In genomic region chr8:22397811-22398141, GRCm38 (mm10) we compare ENCODE assay signal across 8 mouse cellular contexts. TPM values are rescaled to one million over a fixed set of nuclear protein-coding genes. Genes with fewer than 3 reads are reported as not detected.
DNase-seq lines count a peak whose midpoint lies in the region; ATAC-seq and TF ChIP-seq lines count a peak whose summit lies in the region.

No protein-coding gene starts in this region.

- no peaks in the 10 kb centered on the region for H3K27me3 ChIP-seq in heart, embryonic 10.5 days (ENCODE audit: insufficient read depth, poor library complexity, severe bottlenecking)
- H3K27me3 ChIP-seq in CH12.LX (replicated peaks), result no peaks in the 10 kb centered on the region
- no peaks in the 10 kb centered on the region for H3K27me3 ChIP-seq in forebrain, embryonic 14.5 days (replicated peaks; ENCODE audit: control insufficient read depth, insufficient read depth, low read length)
- H3K27me3 ChIP-seq in liver, postnatal 0 days (ENCODE audit: insufficient read depth, low read length), result no peaks in the 10 kb centered on the region

- H3K36me3 ChIP-seq in heart, embryonic 10.5 days, result peaks cover 13% of the 10 kb centered on the region; the same call in 1 of the 2 replicates
- H3K36me3 ChIP-seq in CH12.LX (replicated peaks in 1 of 2; ENCODE audit: control insufficient read depth in 1 of 2, insufficient read depth in 1 of 2, low read length in 1 of 2), result peaks cover 0 to 19% of the 10 kb centered on the region in 2 experiments
- H3K36me3 ChIP-seq in forebrain, embryonic 14.5 days (ENCODE audit: control insufficient read depth, insufficient read depth, low read length), result no peaks in the 10 kb centered on the region
- peaks cover 10% of the 10 kb centered on the region; the same call in 1 of the 2 replicates for H3K36me3 ChIP-seq in liver, postnatal 0 days (replicated peaks; ENCODE audit: insufficient read depth, low read length)

- peak overlapping the region; percentile 83 for H3K4me3 ChIP-seq in heart, embryonic 10.5 days
- H3K4me3 ChIP-seq in CH12.LX (replicated peaks in 1 of 3; ENCODE audit: low read depth in 2 of 3, low read length in 2 of 3, poor library complexity in 1 of 3), result peak overlapping the region; percentile 66 to 72 (median 69)
- peak overlapping the region; percentile 73 for H3K4me3 ChIP-seq in forebrain, embryonic 14.5 days (ENCODE audit: low read depth, low read length)
- H3K4me3 ChIP-seq in liver, postnatal 0 days (ENCODE audit: low read depth, low read length), result peak overlapping the region; percentile 83

- dilution Hi-C loops in CH12.LX (cut with MboI; ENCODE audit: extremely low pct_ligation_motif_present, extremely low pct_unique_long_range_greater_than_20kb, low sequenced_read_pairs), result no loop called here

- ATAC-seq in forebrain, embryonic 14.5 days, result no peak
- ATAC-seq in liver, postnatal 0 days, result no peak

- H3K4me1 ChIP-seq in heart, embryonic 10.5 days, result peaks cover 3% of the 10 kb centered on the region
- peaks cover 0 to 9% of the 10 kb centered on the region in 2 experiments; a peak in 2 of 4 replicates for H3K4me1 ChIP-seq in CH12.LX (ENCODE audit: control insufficient read depth in 1 of 2, insufficient read depth in 2 of 2)
- no peaks in the 10 kb centered on the region for H3K4me1 ChIP-seq in forebrain, embryonic 14.5 days (ENCODE audit: control insufficient read depth, insufficient read depth, low read length)
- peaks cover 9% of the 10 kb centered on the region for H3K4me1 ChIP-seq in liver, postnatal 0 days (ENCODE audit: insufficient read depth)

- no peak for TF ChIP-seq POLR2A in CH12.LX (IDR thresholded peaks at IDR 0.05; ENCODE audit: low read depth, low read length)

- no peak for DNase-seq in heart, embryonic 10.5 days (ENCODE audit: low spot score)
- no peak for DNase-seq in heart, postnatal 25 days (ENCODE audit: low spot score)
- DNase-seq in CH12.LX (ENCODE audit: extremely low read depth), result peak; percentile 27
- DNase-seq in forebrain, embryonic 14.5 days (ENCODE audit: low spot score), result no peak
- no peak for DNase-seq in liver, postnatal 0 days
- DNase-seq in gastrocnemius, postnatal 14 days, result no peak
- DNase-seq in retina, postnatal 1 day, result no peak
- DNase-seq in layer of hippocampus, postnatal 36 days, result no peak

- in situ Hi-C loops in CH12.LX (cut with MboI; ENCODE audit: low pct_ligation_motif_present, low pct_unique_long_range_greater_than_20kb, low sequenced_read_pairs), result no loop called here

- H3K4me2 ChIP-seq in CH12.LX (ENCODE audit: insufficient read depth, low read depth, poor library complexity, severe bottlenecking), result peak overlapping the region; percentile 76
- H3K4me2 ChIP-seq in forebrain, embryonic 14.5 days (ENCODE audit: low read length), result peak overlapping the region; percentile 77
- peak overlapping the region; percentile 92 for H3K4me2 ChIP-seq in liver, postnatal 0 days (ENCODE audit: low read depth, low read length)

- peak overlapping the region; percentile 64 for H3K9ac ChIP-seq in CH12.LX (ENCODE audit: insufficient read depth, low read depth)
- H3K9ac ChIP-seq in forebrain, embryonic 14.5 days (ENCODE audit: low read length), result peak overlapping the region; percentile 78
- peak overlapping the region; percentile 82 for H3K9ac ChIP-seq in liver, postnatal 0 days (replicated peaks)

- TF ChIP-seq RAD21 in CH12.LX (IDR thresholded peaks at IDR 0.05; ENCODE audit: low read depth, low read length), result no peak

- peak overlapping the region; percentile 93 for H3K27ac ChIP-seq in heart, embryonic 10.5 days
- H3K27ac ChIP-seq in CH12.LX (ENCODE audit: insufficient read depth, low read depth), result no peak overlapping the region
- H3K27ac ChIP-seq in forebrain, embryonic 14.5 days (ENCODE audit: low read depth, low read length), result peak overlapping the region; percentile 55; the same call in 1 of the 2 replicates
- peak overlapping the region; percentile 83 for H3K27ac ChIP-seq in liver, postnatal 0 days (ENCODE audit: low read depth)

- no peaks in the 10 kb centered on the region for H3K79me2 ChIP-seq in CH12.LX (replicated peaks; ENCODE audit: control insufficient read depth, extremely low read depth, insufficient read depth, poor library complexity, severe bottlenecking)

- H3K9me3 ChIP-seq in heart, embryonic 10.5 days, result no peaks in the 10 kb centered on the region
- no peaks in the 10 kb centered on the region for H3K9me3 ChIP-seq in CH12.LX (replicated peaks; ENCODE audit: low read length)
- no peaks in the 10 kb centered on the region for H3K9me3 ChIP-seq in forebrain, embryonic 14.5 days (replicated peaks; ENCODE audit: control insufficient read depth, low read length)
- H3K9me3 ChIP-seq in liver, postnatal 0 days (ENCODE audit: low read length), result no peaks in the 10 kb centered on the region

- under 1% methylated on average over 13 of the region's 13 CpGs for WGBS in heart, embryonic 10.5 days
- WGBS in forebrain, embryonic 14.5 days, result under 1% methylated on average over 13 of the region's 13 CpGs
- 1% methylated on average over 12 of the region's 13 CpGs for WGBS in liver, postnatal 0 days (ENCODE audit: insufficient replicate concordance)

- no peak for TF ChIP-seq EP300 in CH12.LX (IDR thresholded peaks at IDR 0.05; ENCODE audit: low read length)
- TF ChIP-seq EP300 in liver, postnatal 0 days (IDR thresholded peaks at IDR 0.05; ENCODE audit: low read depth), result no peak

- TF ChIP-seq CTCF in CH12.LX (conservative IDR thresholded peaks at IDR 0.05 in 1 of 2, IDR thresholded peaks at IDR 0.05 in 1 of 2; ENCODE audit: low read depth in 2 of 2, low read length in 2 of 2), result no peak
- TF ChIP-seq CTCF in liver, postnatal 0 days (IDR thresholded peaks at IDR 0.05; ENCODE audit: low read depth), result no peak

- intact Hi-C loops in heart, postnatal 25 days (cut with DNase I), result loop anchor here (5.0 kb wide), 1 partner anchor 210 kb away; the partner anchor contains the start of gene Ckap2
- intact Hi-C loops in gastrocnemius, postnatal 14 days (cut with DNase I; ENCODE audit: low total_unique reads), result no loop called here

TF ChIP-seq in CH12.LX, 34 proteins besides CTCF, POLR2A, EP300 and RAD21:
- no peak for TF ChIP-seq JUND (conservative IDR thresholded peaks at IDR 0.05; ENCODE audit: low read depth, low read length)
- no peak for TF ChIP-seq CHD1 (IDR thresholded peaks at IDR 0.05; ENCODE audit: low read depth, low read length)
- no peak for TF ChIP-seq MYC (IDR thresholded peaks at IDR 0.05; ENCODE audit: low read depth, low read length)
- TF ChIP-seq HCFC1 (IDR thresholded peaks at IDR 0.05; ENCODE audit: low read depth, low read length), result no peak
- TF ChIP-seq ETS1 (conservative IDR thresholded peaks at IDR 0.05; ENCODE audit: low read depth, low read length), result 0 out of 2 replicates have a peak, but pooled peaks have one; percentile 4

RNA-seq across cellular contexts. Expression of gene Slc25a15, which starts 0.6 kb away (rescaled TPM):
- polyA plus RNA-seq in heart, embryonic 10.5 days (2016; fragmentation: Nextera tagmentation; extraction: Ambion mirVana), result 16.3 and 22.8 TPM in 2 replicates
- 10 to 100 TPM; 12.7 to 12.9 TPM for total RNA-seq in heart, postnatal 25 days (2021)
- total RNA-seq in CH12.LX (2012; rRNA removed), result 10.3 and 12.1 TPM in 2 replicates
- 10.1 and 10.7 TPM in 2 replicates for total RNA-seq in CH12.LX (2014; rRNA removed)
- 5.6 and 6.4 TPM in 2 replicates for polyA plus RNA-seq in CH12.LX (2012; ENCODE audit: insufficient read length, low read depth)
- polyA plus RNA-seq in forebrain, embryonic 14.5 days (2014; fragmentation: Nextera tagmentation; extraction: Ambion mirVana), result 8.3 and 8.4 TPM in 2 replicates
- 54.4 and 57.8 TPM in 2 replicates for polyA plus RNA-seq in liver, postnatal 0 days (2015; fragmentation: Nextera tagmentation; extraction: Ambion mirVana)
- 10 to 100 TPM; 11.0 to 11.6 TPM for total RNA-seq in gastrocnemius, postnatal 14 days (2021)
- 10 to 100 TPM; 11.6 to 12.8 TPM for total RNA-seq in layer of hippocampus, postnatal 36 days (2021)

RNA-seq across cellular contexts. Expression of gene Mrps31, which starts 13.4 kb away (rescaled TPM):
- polyA plus RNA-seq in heart, embryonic 10.5 days (2016; fragmentation: Nextera tagmentation; extraction: Ambion mirVana), result 47.6 and 49.7 TPM in 2 replicates
- total RNA-seq in heart, postnatal 25 days (2021), result 10 to 100 TPM; 62.2 to 63.9 TPM
- 22.0 and 28.2 TPM in 2 replicates for total RNA-seq in CH12.LX (2012; rRNA removed)
- 53.7 and 67.4 TPM in 2 replicates for total RNA-seq in CH12.LX (2014; rRNA removed)
- polyA plus RNA-seq in CH12.LX (2012; ENCODE audit: insufficient read length, low read depth), result 30.0 and 31.1 TPM in 2 replicates
- polyA plus RNA-seq in forebrain, embryonic 14.5 days (2014; fragmentation: Nextera tagmentation; extraction: Ambion mirVana), result 37.3 and 37.9 TPM in 2 replicates
- 32.6 and 33.7 TPM in 2 replicates for polyA plus RNA-seq in liver, postnatal 0 days (2015; fragmentation: Nextera tagmentation; extraction: Ambion mirVana)
- 10 to 100 TPM; 35.9 to 39.3 TPM for total RNA-seq in gastrocnemius, postnatal 14 days (2021)
- 10 to 100 TPM; 23.9 to 26.6 TPM for total RNA-seq in layer of hippocampus, postnatal 36 days (2021)
